ENCODE assay signal across 27 mouse cellular contexts in the genomic region with DNA sequence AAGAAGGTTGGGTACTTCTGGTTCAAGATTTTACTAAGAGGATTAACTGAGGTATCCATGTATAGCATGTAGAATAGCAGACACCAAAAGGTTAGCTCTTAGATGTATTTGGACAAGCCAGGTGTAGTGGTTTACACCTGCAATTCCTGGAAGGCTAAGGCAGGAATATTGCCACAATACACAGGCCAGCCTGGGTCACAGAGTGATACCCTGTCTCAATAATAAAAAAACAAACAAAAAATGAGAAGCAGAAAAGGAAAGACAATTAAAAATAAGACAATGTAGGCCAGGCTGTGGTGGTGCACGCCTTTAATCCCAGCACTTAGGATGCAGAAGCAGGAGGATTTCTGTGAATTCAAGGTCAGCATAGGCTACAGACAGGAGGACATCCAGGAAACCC. TPM values are rescaled to one million over a fixed set of nuclear protein-coding genes. Genes with fewer than 3 reads are reported as not detected.
A peak's percentile ranks its signal among the peaks of the same experiment; 100 is the strongest.
DNase-seq lines count a peak whose midpoint lies in the region; ATAC-seq and TF ChIP-seq lines count a peak whose summit lies in the region.
"Had no signal": no experiment of that assay in that cellular context is flagged by ENCODE, and none has a peak within 500 bp of the region (broad histone marks: within the 10 kb centered on the region; RNA-seq: fewer than 3 reads in every experiment).

No protein-coding gene starts in this region.

- no peak for DNase-seq in hindbrain, postnatal 0 days (ENCODE audit: low spot score)
- DNase-seq in midbrain, embryonic 11.5 days (ENCODE audit: low spot score, missing footprints): peak; percentile 69
- no peak for DNase-seq in thymus, adult 2 months
- DNase-seq: adrenal gland, postnatal 14 days; cerebellum, adult 11-12 months; cerebellum, adult 9-10 months; cerebellum, postnatal 25 days; gastrocnemius, postnatal 10 days; heart, adult 2 months had no signal

- H3K4me3 ChIP-seq in hindbrain, embryonic 12.5 days: no peak overlapping the region
- no peak overlapping the region for H3K4me3 ChIP-seq in hindbrain, postnatal 0 days (ENCODE audit: low read length)
- H3K4me3 ChIP-seq in midbrain, embryonic 11.5 days (ENCODE audit: low read depth, low read length): no peak overlapping the region
- no peak overlapping the region for H3K4me3 ChIP-seq in midbrain, embryonic 16.5 days (ENCODE audit: low read depth, low read length)
- no peak overlapping the region for H3K4me3 ChIP-seq in neural tube, embryonic 13.5 days
- H3K4me3 ChIP-seq in neural tube, embryonic 15.5 days (replicated peaks): no peak overlapping the region
- no peak overlapping the region for H3K4me3 ChIP-seq in thymus, adult 2 months (ENCODE audit: control insufficient read depth, insufficient read depth, low read length)
- H3K4me3 ChIP-seq: embryonic facial prominence, embryonic 13.5 days; forebrain, embryonic 12.5 days; heart, adult 2 months; heart, embryonic 12.5 days had no signal

- WGBS in hindbrain, embryonic 12.5 days: 97% methylated on average over 1 of the region's 1 CpGs
- 97% methylated on average over 1 of the region's 1 CpGs for whole genome bisulfite sequencing in hindbrain, postnatal 0 days
- WGBS in midbrain, embryonic 11.5 days: 100% methylated on average over 1 of the region's 1 CpGs
- WGBS in midbrain, embryonic 16.5 days: 97% methylated on average over 1 of the region's 1 CpGs
- WGBS in neural tube, embryonic 13.5 days: 95% methylated on average over 1 of the region's 1 CpGs
- 93% methylated on average over 1 of the region's 1 CpGs for WGBS in neural tube, embryonic 15.5 days
- WGBS in thymus, adult 2 months: 94% methylated on average over 1 of the region's 1 CpGs

- no peaks in the 10 kb centered on the region for H3K36me3 ChIP-seq in hindbrain, embryonic 12.5 days
- H3K36me3 ChIP-seq in hindbrain, postnatal 0 days (ENCODE audit: insufficient read depth, low read length): no peaks in the 10 kb centered on the region
- H3K36me3 ChIP-seq in midbrain, embryonic 11.5 days (ENCODE audit: control insufficient read depth, insufficient read depth, low read length): no peaks in the 10 kb centered on the region
- no peaks in the 10 kb centered on the region for H3K36me3 ChIP-seq in midbrain, embryonic 16.5 days (ENCODE audit: control insufficient read depth, insufficient read depth, low read length)
- H3K36me3 ChIP-seq in neural tube, embryonic 13.5 days: no peaks in the 10 kb centered on the region
- H3K36me3 ChIP-seq in neural tube, embryonic 15.5 days: no peaks in the 10 kb centered on the region
- no peaks in the 10 kb centered on the region for H3K36me3 ChIP-seq in thymus, adult 2 months (ENCODE audit: control insufficient read depth, insufficient read depth, low read length)
- H3K36me3 ChIP-seq: embryonic facial prominence, embryonic 13.5 days; forebrain, embryonic 12.5 days; heart, embryonic 12.5 days had no signal

- H3K9ac ChIP-seq in hindbrain, embryonic 12.5 days: no peak overlapping the region
- H3K9ac ChIP-seq in hindbrain, postnatal 0 days (replicated peaks; ENCODE audit: low read length): no peak overlapping the region
- H3K9ac ChIP-seq in midbrain, embryonic 11.5 days (ENCODE audit: low read length): no peak overlapping the region
- no peak overlapping the region for H3K9ac ChIP-seq in midbrain, embryonic 16.5 days (ENCODE audit: low read depth, low read length)
- H3K9ac ChIP-seq in neural tube, embryonic 13.5 days: no peak overlapping the region
- H3K9ac ChIP-seq in neural tube, embryonic 15.5 days (replicated peaks): no peak overlapping the region
- H3K9ac ChIP-seq: embryonic facial prominence, embryonic 13.5 days; forebrain, embryonic 12.5 days; heart, embryonic 12.5 days had no signal

- no peak for TF ChIP-seq CTCF in hindbrain, postnatal 0 days (IDR thresholded peaks at IDR 0.05; ENCODE audit: low read depth)
- TF ChIP-seq CTCF in thymus, adult 2 months (IDR thresholded peaks at IDR 0.05; ENCODE audit: borderline replicate concordance, control insufficient read depth, extremely low read depth, insufficient read depth, low read length, poor library complexity): no peak

- H3K4me1 ChIP-seq in hindbrain, embryonic 12.5 days: peaks cover 24% of the 10 kb centered on the region
- H3K4me1 ChIP-seq in hindbrain, postnatal 0 days (ENCODE audit: insufficient read depth, low read length): peaks cover 3% of the 10 kb centered on the region; the same call in 1 of the 2 replicates
- peaks cover 20% of the 10 kb centered on the region; the same call in 1 of the 2 replicates for H3K4me1 ChIP-seq in midbrain, embryonic 11.5 days (ENCODE audit: control insufficient read depth, insufficient read depth, low read length)
- H3K4me1 ChIP-seq in midbrain, embryonic 16.5 days (ENCODE audit: control insufficient read depth, insufficient read depth, low read length): peaks cover 20% of the 10 kb centered on the region
- peaks cover 30% of the 10 kb centered on the region for H3K4me1 ChIP-seq in neural tube, embryonic 13.5 days (replicated peaks)
- H3K4me1 ChIP-seq in neural tube, embryonic 15.5 days: peaks cover 30% of the 10 kb centered on the region
- peaks cover 9% of the 10 kb centered on the region for H3K4me1 ChIP-seq in thymus, adult 2 months (replicated peaks; ENCODE audit: control insufficient read depth, insufficient read depth, low read length)

- H3K27me3 ChIP-seq in hindbrain, embryonic 12.5 days: no peaks in the 10 kb centered on the region
- no peaks in the 10 kb centered on the region for H3K27me3 ChIP-seq in hindbrain, postnatal 0 days (ENCODE audit: insufficient read depth, low read length)
- H3K27me3 ChIP-seq in midbrain, embryonic 11.5 days (ENCODE audit: control insufficient read depth, insufficient read depth, low read length): no peaks in the 10 kb centered on the region
- no peaks in the 10 kb centered on the region for H3K27me3 ChIP-seq in midbrain, embryonic 16.5 days (ENCODE audit: control insufficient read depth, insufficient read depth, low read depth, low read length)
- H3K27me3 ChIP-seq in neural tube, embryonic 13.5 days: no peaks in the 10 kb centered on the region
- no peaks in the 10 kb centered on the region for H3K27me3 ChIP-seq in neural tube, embryonic 15.5 days (replicated peaks)
- H3K27me3 ChIP-seq in thymus, adult 2 months (ENCODE audit: control insufficient read depth, insufficient read depth, low read length): no peaks in the 10 kb centered on the region
- H3K27me3 ChIP-seq: embryonic facial prominence, embryonic 13.5 days; heart, embryonic 12.5 days; Patski had no signal

- no peak for TF ChIP-seq POLR2A in thymus, adult 2 months (IDR thresholded peaks at IDR 0.05; ENCODE audit: control insufficient read depth, extremely low read depth, insufficient read depth, low read length, poor library complexity)

- no peak overlapping the region for H3K27ac ChIP-seq in hindbrain, embryonic 12.5 days
- H3K27ac ChIP-seq in hindbrain, postnatal 0 days: no peak overlapping the region
- no peak overlapping the region for H3K27ac ChIP-seq in midbrain, embryonic 11.5 days (ENCODE audit: low read depth, low read length)
- no peak overlapping the region for H3K27ac ChIP-seq in midbrain, embryonic 16.5 days (ENCODE audit: low read length)
- no peak overlapping the region for H3K27ac ChIP-seq in neural tube, embryonic 13.5 days (replicated peaks)
- no peak overlapping the region for H3K27ac ChIP-seq in neural tube, embryonic 15.5 days (replicated peaks)
- H3K27ac ChIP-seq in thymus, adult 2 months (ENCODE audit: control insufficient read depth, insufficient read depth, low read length): no peak overlapping the region
- H3K27ac ChIP-seq: forebrain, embryonic 12.5 days had no signal

- H3K4me2 ChIP-seq in hindbrain, embryonic 12.5 days (replicated peaks): 0 out of 2 replicates have a peak overlapping the region, but pooled peaks have one; percentile 4
- H3K4me2 ChIP-seq in hindbrain, postnatal 0 days (ENCODE audit: low read depth, low read length): no peak overlapping the region
- H3K4me2 ChIP-seq in midbrain, embryonic 11.5 days: no peak overlapping the region
- no peak overlapping the region for H3K4me2 ChIP-seq in midbrain, embryonic 16.5 days (ENCODE audit: low read length)
- peak overlapping the region; percentile 89 for H3K4me2 ChIP-seq in neural tube, embryonic 13.5 days
- H3K4me2 ChIP-seq in neural tube, embryonic 15.5 days: no peak overlapping the region
- H3K4me2 ChIP-seq: forebrain, embryonic 12.5 days had no signal

- H3K9me3 ChIP-seq in hindbrain, embryonic 12.5 days (replicated peaks): 0 out of 2 replicates have a peak, but pooled peaks cover 3% of the 10 kb centered on the region
- H3K9me3 ChIP-seq in hindbrain, postnatal 0 days (ENCODE audit: low read length): no peaks in the 10 kb centered on the region
- H3K9me3 ChIP-seq in midbrain, embryonic 11.5 days (ENCODE audit: control insufficient read depth, low read length): no peaks in the 10 kb centered on the region
- no peaks in the 10 kb centered on the region for H3K9me3 ChIP-seq in midbrain, embryonic 16.5 days (replicated peaks; ENCODE audit: control insufficient read depth, low read length, poor library complexity, severe bottlenecking)
- no peaks in the 10 kb centered on the region for H3K9me3 ChIP-seq in neural tube, embryonic 13.5 days
- no peaks in the 10 kb centered on the region for H3K9me3 ChIP-seq in neural tube, embryonic 15.5 days (replicated peaks)
- H3K9me3 ChIP-seq: embryonic facial prominence, embryonic 13.5 days; forebrain, embryonic 12.5 days; heart, embryonic 12.5 days had no signal

- ATAC-seq in hindbrain, embryonic 12.5 days (ENCODE audit: low FRiP score): no peak
- no peak for ATAC-seq in hindbrain, postnatal 0 days
- ATAC-seq in midbrain, embryonic 11.5 days (ENCODE audit: low FRiP score): no peak
- ATAC-seq in midbrain, embryonic 16.5 days: no peak
- ATAC-seq in neural tube, embryonic 13.5 days (ENCODE audit: low read depth): no peak
- no peak for ATAC-seq in neural tube, embryonic 15.5 days (ENCODE audit: low FRiP score)
- ATAC-seq: activated CD4-positive, CD25-positive, alpha-beta regulatory T cell, adult 4 months; forebrain, embryonic 16.5 days; Patski had no signal

RNA-seq across cellular contexts. Expression of a gene that starts 1.9 kb away (rescaled TPM):
- polyA plus RNA-seq in hindbrain, embryonic 12.5 days (2016; fragmentation: Nextera tagmentation; extraction: Ambion mirVana): 20.1 and 21.9 TPM in 2 replicates
- total RNA-seq in hindbrain, postnatal 0 days (2014; rRNA removed): 4.0 and 6.1 TPM in 2 replicates
- 3.4 and 4.0 TPM in 2 replicates for polyA plus RNA-seq in hindbrain, postnatal 0 days (2015; fragmentation: Nextera tagmentation; extraction: Ambion mirVana)
- polyA plus RNA-seq in midbrain, embryonic 11.5 days (2014; fragmentation: Nextera tagmentation; extraction: Ambion mirVana): 11.9 and 13.6 TPM in 2 replicates
- polyA plus RNA-seq in midbrain, embryonic 16.5 days (2015; fragmentation: Nextera tagmentation; extraction: Ambion mirVana): 4.4 and 6.1 TPM in 2 replicates
- polyA plus RNA-seq in neural tube, embryonic 13.5 days (2015; fragmentation: Nextera tagmentation; extraction: Ambion mirVana): 9.1 and 11.5 TPM in 2 replicates
- polyA plus RNA-seq in neural tube, embryonic 15.5 days (2015; fragmentation: Nextera tagmentation; extraction: Ambion mirVana): 6.2 and 8.3 TPM in 2 replicates
- polyA plus RNA-seq in thymus, adult 2 months (2012; rRNA removed): 2.8 and 3.3 TPM in 2 replicates

RNA-seq across cellular contexts. Expression of a gene that starts 25.9 kb away (rescaled TPM):
- polyA plus RNA-seq in hindbrain, embryonic 12.5 days (2016; fragmentation: Nextera tagmentation; extraction: Ambion mirVana): not detected in 2 replicates
- not detected in 2 replicates for total RNA-seq in hindbrain, postnatal 0 days (2014; rRNA removed)
- polyA plus RNA-seq in hindbrain, postnatal 0 days (2015; fragmentation: Nextera tagmentation; extraction: Ambion mirVana): not detected in 2 replicates
- not detected in 2 replicates for polyA plus RNA-seq in midbrain, embryonic 11.5 days (2014; fragmentation: Nextera tagmentation; extraction: Ambion mirVana)
- polyA plus RNA-seq in midbrain, embryonic 16.5 days (2015; fragmentation: Nextera tagmentation; extraction: Ambion mirVana): not detected in 2 replicates
- not detected in 2 replicates for polyA plus RNA-seq in neural tube, embryonic 13.5 days (2015; fragmentation: Nextera tagmentation; extraction: Ambion mirVana)
- polyA plus RNA-seq in neural tube, embryonic 15.5 days (2015; fragmentation: Nextera tagmentation; extraction: Ambion mirVana): not detected in 2 replicates
- polyA plus RNA-seq in thymus, adult 2 months (2012; rRNA removed): not detected in 2 replicates
- total RNA-seq: adrenal gland, adult 18-20 months; adrenal gland, postnatal 14 days; CH12.LX; gastrocnemius, postnatal 10 days; gastrocnemius, postnatal 4 days; heart, adult 2 months; heart, postnatal 25 days had no signal
- polyA plus RNA-seq: cortical plate, adult 2 months; embryonic facial prominence, embryonic 13.5 days; forebrain, embryonic 12.5 days; forebrain, embryonic 16.5 days; frontal cortex, adult 2 months; heart, adult 2 months; heart, embryonic 12.5 days; heart, embryonic 16.5 days; hindbrain, embryonic 11.5 days; Patski had no signal

RNA-seq across cellular contexts. Expression of a gene that starts 37.2 kb away (rescaled TPM):
- polyA plus RNA-seq in hindbrain, embryonic 12.5 days (2016; fragmentation: Nextera tagmentation; extraction: Ambion mirVana): not detected in 2 replicates
- total RNA-seq in hindbrain, postnatal 0 days (2014; rRNA removed): not detected in 2 replicates
- polyA plus RNA-seq in hindbrain, postnatal 0 days (2015; fragmentation: Nextera tagmentation; extraction: Ambion mirVana): not detected in 2 replicates
- not detected in 2 replicates for polyA plus RNA-seq in midbrain, embryonic 11.5 days (2014; fragmentation: Nextera tagmentation; extraction: Ambion mirVana)
- polyA plus RNA-seq in midbrain, embryonic 16.5 days (2015; fragmentation: Nextera tagmentation; extraction: Ambion mirVana): not detected in 2 replicates
- polyA plus RNA-seq in neural tube, embryonic 13.5 days (2015; fragmentation: Nextera tagmentation; extraction: Ambion mirVana): not detected in 2 replicates
- not detected in 2 replicates for polyA plus RNA-seq in neural tube, embryonic 15.5 days (2015; fragmentation: Nextera tagmentation; extraction: Ambion mirVana)
- 0.01 and 0.11 TPM in 2 replicates for polyA plus RNA-seq in thymus, adult 2 months (2012; rRNA removed)
- total RNA-seq: adrenal gland, adult 18-20 months; adrenal gland, postnatal 14 days; CH12.LX; gastrocnemius, postnatal 10 days; gastrocnemius, postnatal 4 days; heart, adult 2 months; heart, postnatal 25 days had no signal
- polyA plus RNA-seq: cortical plate, adult 2 months; embryonic facial prominence, embryonic 13.5 days; forebrain, embryonic 12.5 days; forebrain, embryonic 16.5 days; frontal cortex, adult 2 months; heart, adult 2 months; heart, embryonic 12.5 days; heart, embryonic 16.5 days; Patski had no signal

RNA-seq across cellular contexts. Expression of a gene that starts 53.5 kb away (rescaled TPM):
- polyA plus RNA-seq in hindbrain, embryonic 12.5 days (2016; fragmentation: Nextera tagmentation; extraction: Ambion mirVana): not detected in 2 replicates
- total RNA-seq in hindbrain, postnatal 0 days (2014; rRNA removed): not detected in 2 replicates
- polyA plus RNA-seq in hindbrain, postnatal 0 days (2015; fragmentation: Nextera tagmentation; extraction: Ambion mirVana): not detected in 2 replicates
- not detected in 2 replicates for polyA plus RNA-seq in midbrain, embryonic 11.5 days (2014; fragmentation: Nextera tagmentation; extraction: Ambion mirVana)
- not detected in 2 replicates for polyA plus RNA-seq in midbrain, embryonic 16.5 days (2015; fragmentation: Nextera tagmentation; extraction: Ambion mirVana)
- not detected in 2 replicates for polyA plus RNA-seq in neural tube, embryonic 13.5 days (2015; fragmentation: Nextera tagmentation; extraction: Ambion mirVana)
- not detected in 2 replicates for polyA plus RNA-seq in neural tube, embryonic 15.5 days (2015; fragmentation: Nextera tagmentation; extraction: Ambion mirVana)
- polyA plus RNA-seq in thymus, adult 2 months (2012; rRNA removed): not detected in 2 replicates
- total RNA-seq: adrenal gland, adult 18-20 months; adrenal gland, postnatal 14 days; CH12.LX; gastrocnemius, postnatal 10 days; gastrocnemius, postnatal 4 days; heart, adult 2 months; heart, postnatal 25 days had no signal
- polyA plus RNA-seq: activated CD4-positive, CD25-positive, alpha-beta regulatory T cell, adult 4 months; cortical plate, adult 2 months; embryonic facial prominence, embryonic 13.5 days; forebrain, embryonic 12.5 days; forebrain, embryonic 16.5 days; frontal cortex, adult 2 months; heart, adult 2 months; heart, embryonic 12.5 days; heart, embryonic 16.5 days; hindbrain, embryonic 11.5 days; Patski had no signal

Comparison
In these comparisons a context has a peak if more than half of its experiments do, and no peak if none do; other contexts are left out.
1. H3K4me2 ChIP-seq: peak in hindbrain, embryonic 12.5 days (single experiment) and neural tube, embryonic 13.5 days (single experiment); none in hindbrain, postnatal 0 days (single experiment), midbrain, embryonic 11.5 days (single experiment), midbrain, embryonic 16.5 days (single experiment) and neural tube, embryonic 15.5 days (single experiment).